Mouse (Mus musculus): ENCODE results near the gene Hydin.

DNA sequence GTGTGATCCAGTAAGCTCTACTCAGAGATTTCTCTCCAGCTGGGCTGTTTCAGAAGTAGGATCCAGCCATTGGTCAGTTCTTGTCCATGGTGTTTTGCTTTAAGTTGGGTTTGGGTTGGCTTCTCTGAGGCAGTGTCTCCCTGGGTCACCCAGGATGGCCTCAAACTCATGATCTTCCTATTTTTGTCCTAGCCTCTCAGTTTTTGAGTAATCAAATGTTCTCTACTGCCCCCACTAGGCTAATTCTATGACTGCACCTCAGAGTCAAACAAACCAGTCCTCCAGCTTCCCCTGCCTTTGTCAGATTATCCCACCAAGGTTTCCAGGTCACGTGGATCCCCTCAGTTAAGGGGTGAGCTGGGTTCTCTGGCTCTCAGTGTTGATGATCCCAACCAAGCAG is 337.8 kb downstream of the Hydin start:
- TF ChIP-seq POLR2A (IDR thresholded peaks at IDR 0.05; ENCODE audit: low read depth, low read length) (no peak), PAX5 (IDR thresholded peaks at IDR 0.05; ENCODE audit: low read length) (no peak), CTCF (conservative IDR thresholded peaks at IDR 0.05 in 1 of 2, IDR thresholded peaks at IDR 0.05 in 1 of 2; ENCODE audit: low read depth in 2 of 2, low read length in 2 of 2) (peak; percentile 53 to 68; a peak in 3 of 4 replicates), MAZ (IDR thresholded peaks at IDR 0.05; ENCODE audit: low read depth, low read length) (no peak), HCFC1 (IDR thresholded peaks at IDR 0.05; ENCODE audit: low read depth, low read length) (no peak), USF2 (conservative IDR thresholded peaks at IDR 0.05; ENCODE audit: low read depth, low read length) (no peak), POLR2AphosphoS2 (IDR thresholded peaks at IDR 0.05; ENCODE audit: low read depth, low read length) (no peak), MAFK (IDR thresholded peaks at IDR 0.05; ENCODE audit: insufficient replicate concordance, low read length) (no peak)

Data from CH12.LX (cell line).